Mouse (Mus musculus) ES-Bruce4 (cell line): ENCODE measurements around the gene Skp2. TPM values are rescaled to one million over a fixed set of nuclear protein-coding genes. Genes with fewer than 3 reads are reported as not detected.

Experiments
- H3K27ac ChIP-seq: 2 replicates; pipeline ENCODE4 v1.5.1; 2012; ENCODE audit warnings: low read length, inconsistent platforms; ENCODE audit not compliant: insufficient read depth
- H3K27me3 ChIP-seq: 2 replicates; pipeline ENCODE4 v1.6.1; 2012; ENCODE audit warnings: mild to moderate bottlenecking, low read length, inconsistent platforms; ENCODE audit not compliant: control insufficient read depth, poor library complexity, insufficient read depth, severe bottlenecking
- H3K36me3 ChIP-seq: 2 replicates; pipeline ENCODE4 v1.6.1; 2012; ENCODE audit warnings: inconsistent platforms, mild to moderate bottlenecking, low read length, moderate library complexity; ENCODE audit not compliant: control insufficient read depth, poor library complexity, insufficient read depth, severe bottlenecking
- H3K4me1 ChIP-seq: one replicate; pipeline ENCODE4 v1.8.1; 2011; ENCODE audit warnings: low read length; ENCODE audit not compliant: control insufficient read depth, insufficient read depth
- H3K4me3 ChIP-seq: 2 replicates; pipeline ENCODE4 v1.5.1; 2011; ENCODE audit warnings: low read depth, mild to moderate bottlenecking, low read length
- H3K9ac ChIP-seq: 2 replicates; pipeline ENCODE4 v1.6.1; 2012; ENCODE audit warnings: low read depth, mild to moderate bottlenecking, inconsistent platforms; ENCODE audit not compliant: poor library complexity, severe bottlenecking
- H3K9me3 ChIP-seq: replicated peaks from 2 replicates; pipeline ENCODE4 v1.6.1; 2012; ENCODE audit warnings: mild to moderate bottlenecking, low read length, inconsistent platforms; ENCODE audit not compliant: control insufficient read depth, poor library complexity, insufficient read depth, severe bottlenecking
- CTCF ChIP-seq: IDR thresholded peaks from one replicate; pipeline ENCODE4 v1.8.1; 2011; ENCODE audit warnings: low read depth, low read length
- EP300 ChIP-seq: IDR thresholded peaks from 2 replicates; pipeline ENCODE4 v1.6.1; 2011; ENCODE audit warnings: low read depth, low read length; ENCODE audit not compliant: insufficient read depth
- POLR2A ChIP-seq: IDR thresholded peaks from one replicate; pipeline ENCODE4 v1.8.1; 2011; ENCODE audit warnings: low read length; ENCODE audit not compliant: insufficient read depth
- polyA plus RNA-seq: library from polyadenylated mRNA; stranded (reverse); fragments of >200 nt; gene quantifications from 2 replicates; pipeline ENCODE4 v1.2.4, GENCODE M21; 2011; ENCODE audit warnings: low read depth; ENCODE audit not compliant: missing spikeins, insufficient read depth, insufficient read length

Gene Skp2
- polyA plus RNA-seq, 1 experiment, result 51.9 TPM

DNA sequence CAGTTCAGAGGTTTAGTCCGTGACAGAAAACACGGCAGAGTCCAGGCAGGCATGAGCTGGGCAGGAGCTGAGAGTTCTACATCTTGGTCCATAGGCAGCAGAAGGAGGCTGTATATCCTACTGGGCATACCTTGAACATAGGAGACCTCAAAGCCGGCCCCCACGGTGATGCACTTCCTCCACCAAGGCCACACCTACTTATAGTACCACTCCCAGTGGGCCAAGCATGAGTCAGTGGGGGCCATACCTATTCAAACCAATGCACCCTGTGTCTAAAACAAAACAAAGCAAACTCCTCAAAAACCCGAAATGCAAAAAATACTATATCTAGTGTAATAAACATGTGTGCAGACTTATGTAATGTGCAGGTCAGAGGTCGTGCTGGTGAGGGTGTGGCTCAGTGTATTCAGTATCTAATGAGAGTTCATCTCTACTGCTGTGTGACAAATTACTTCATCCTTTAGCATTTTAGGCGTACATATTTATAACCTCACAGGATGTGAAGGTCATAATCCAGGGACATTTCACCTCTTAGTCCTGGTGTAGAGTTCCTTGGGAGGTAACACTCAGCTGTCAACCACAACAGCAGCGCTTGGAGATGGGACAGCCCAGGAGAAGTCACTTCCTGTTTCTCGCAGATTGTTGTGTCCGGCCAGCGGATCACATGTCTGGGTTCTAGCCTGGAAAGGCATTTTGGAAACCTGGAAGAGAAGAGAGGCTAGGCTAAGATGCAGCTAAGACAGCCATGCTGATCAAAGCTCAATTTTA is 61.4 kb downstream of the Skp2 start:
- no peaks in the 10 kb centered on the region; the same call in 1 of the 2 replicates for H3K9me3 ChIP-seq
- peaks cover 7% of the 10 kb centered on the region for H3K36me3 ChIP-seq
- TF ChIP-seq EP300, result no peak
- TF ChIP-seq CTCF, result no peak
- TF ChIP-seq POLR2A, result no peak
- H3K27me3 ChIP-seq, result no peaks in the 10 kb centered on the region
- H3K27ac ChIP-seq, result 0 out of 2 replicates have a peak overlapping the region, but pooled peaks have one; percentile 2
- no peaks in the 10 kb centered on the region for H3K4me1 ChIP-seq
- H3K4me3 ChIP-seq, result peak overlapping the region; percentile 21
- no peak overlapping the region for H3K9ac ChIP-seq

DNA sequence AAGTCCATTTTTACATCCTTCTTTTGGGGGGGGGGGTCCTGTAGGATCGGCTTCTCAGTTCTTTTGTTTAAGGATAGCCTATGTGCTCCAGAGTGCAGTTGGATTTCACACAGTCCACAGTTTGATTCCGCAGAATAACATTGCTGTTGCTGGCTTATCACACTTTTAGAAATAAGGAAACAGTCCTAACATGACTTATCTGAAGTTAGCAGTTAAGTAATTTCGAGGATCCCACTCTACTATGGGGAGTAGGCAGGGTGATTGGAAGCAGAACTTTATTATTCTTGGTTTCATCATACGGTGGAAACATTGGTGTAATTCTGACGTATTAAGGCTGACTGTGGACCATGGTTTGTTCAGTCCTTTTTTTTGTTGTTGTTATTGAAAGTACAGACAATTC is 64.6 kb downstream of the Skp2 start:
- H3K36me3 ChIP-seq, result 0 out of 2 replicates have a peak, but pooled peaks cover 3% of the 10 kb centered on the region
- H3K9me3 ChIP-seq, result no peaks in the 10 kb centered on the region; the same call in 1 of the 2 replicates
- H3K4me3 ChIP-seq, result no peak overlapping the region
- TF ChIP-seq POLR2A (no peak), EP300 (no peak), CTCF (no peak)
- H3K9ac ChIP-seq, result no peak overlapping the region
- H3K27me3 ChIP-seq, result no peaks in the 10 kb centered on the region
- H3K27ac ChIP-seq, result no peak overlapping the region
- H3K4me1 ChIP-seq, result no peaks in the 10 kb centered on the region

DNA sequence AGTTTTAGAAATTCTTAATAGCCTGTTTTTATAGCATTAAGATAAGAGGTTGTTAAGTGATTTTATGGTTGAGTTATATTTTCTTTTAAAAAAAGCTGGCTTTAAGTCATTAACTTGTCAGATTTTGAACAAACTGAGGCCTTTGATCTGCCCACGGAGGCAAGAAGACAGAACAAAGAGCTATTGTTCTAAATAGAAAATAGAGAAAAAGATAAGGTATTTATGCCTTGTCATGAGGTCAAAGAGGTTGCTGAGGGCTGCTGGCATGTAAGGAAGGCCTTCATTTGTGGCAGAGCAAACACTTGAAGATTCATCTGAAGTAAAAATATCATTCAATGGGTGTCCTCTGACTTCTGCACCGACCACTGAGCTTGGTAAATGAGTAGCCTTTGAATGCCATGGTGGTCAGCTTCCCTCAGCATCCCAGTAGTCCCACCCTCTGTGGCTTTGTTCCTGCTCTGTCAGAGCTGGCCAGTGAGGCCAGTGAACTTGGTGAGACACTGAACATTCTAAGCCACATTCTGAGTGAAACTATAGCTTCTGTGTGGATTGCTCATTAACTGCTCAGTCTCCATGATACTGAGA is 66.0 kb downstream of the Skp2 start:
- no peak overlapping the region for H3K27ac ChIP-seq
- H3K9me3 ChIP-seq, result no peaks in the 10 kb centered on the region; the same call in 1 of the 2 replicates
- no peaks in the 10 kb centered on the region for H3K27me3 ChIP-seq
- no peak for TF ChIP-seq POLR2A
- TF ChIP-seq EP300, result no peak
- no peak for TF ChIP-seq CTCF
- no peak overlapping the region for H3K9ac ChIP-seq
- H3K4me3 ChIP-seq, result no peak overlapping the region
- H3K4me1 ChIP-seq, result no peaks in the 10 kb centered on the region
- 0 out of 2 replicates have a peak, but pooled peaks cover 3% of the 10 kb centered on the region for H3K36me3 ChIP-seq

DNA sequence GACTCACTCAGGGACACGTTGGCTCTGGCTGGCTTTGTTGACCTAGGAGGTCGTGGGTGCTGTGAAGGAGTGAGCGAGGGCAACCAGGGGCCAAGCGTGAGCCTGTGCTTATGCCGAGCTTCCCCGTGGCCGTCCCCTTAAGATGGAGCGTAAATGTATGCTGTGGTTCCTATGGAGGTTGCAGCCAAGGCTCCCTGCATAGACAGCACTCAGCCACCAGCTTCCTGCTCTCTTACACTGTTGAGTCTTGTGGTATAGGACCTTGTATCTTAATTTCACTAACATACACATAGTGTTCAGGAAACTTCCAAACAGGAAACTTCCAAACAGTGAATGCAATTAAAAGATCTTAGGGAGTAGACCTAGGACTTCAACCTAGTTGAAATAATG is 66.5 kb downstream of the Skp2 start:
- TF ChIP-seq POLR2A, result no peak
- no peak for TF ChIP-seq EP300
- no peak for TF ChIP-seq CTCF
- H3K4me3 ChIP-seq, result no peak overlapping the region
- no peak overlapping the region for H3K9ac ChIP-seq
- no peak overlapping the region for H3K27ac ChIP-seq
- H3K4me1 ChIP-seq, result no peaks in the 10 kb centered on the region
- H3K36me3 ChIP-seq, result 0 out of 2 replicates have a peak, but pooled peaks cover 3% of the 10 kb centered on the region
- no peaks in the 10 kb centered on the region; the same call in 1 of the 2 replicates for H3K9me3 ChIP-seq
- H3K27me3 ChIP-seq, result no peaks in the 10 kb centered on the region

DNA sequence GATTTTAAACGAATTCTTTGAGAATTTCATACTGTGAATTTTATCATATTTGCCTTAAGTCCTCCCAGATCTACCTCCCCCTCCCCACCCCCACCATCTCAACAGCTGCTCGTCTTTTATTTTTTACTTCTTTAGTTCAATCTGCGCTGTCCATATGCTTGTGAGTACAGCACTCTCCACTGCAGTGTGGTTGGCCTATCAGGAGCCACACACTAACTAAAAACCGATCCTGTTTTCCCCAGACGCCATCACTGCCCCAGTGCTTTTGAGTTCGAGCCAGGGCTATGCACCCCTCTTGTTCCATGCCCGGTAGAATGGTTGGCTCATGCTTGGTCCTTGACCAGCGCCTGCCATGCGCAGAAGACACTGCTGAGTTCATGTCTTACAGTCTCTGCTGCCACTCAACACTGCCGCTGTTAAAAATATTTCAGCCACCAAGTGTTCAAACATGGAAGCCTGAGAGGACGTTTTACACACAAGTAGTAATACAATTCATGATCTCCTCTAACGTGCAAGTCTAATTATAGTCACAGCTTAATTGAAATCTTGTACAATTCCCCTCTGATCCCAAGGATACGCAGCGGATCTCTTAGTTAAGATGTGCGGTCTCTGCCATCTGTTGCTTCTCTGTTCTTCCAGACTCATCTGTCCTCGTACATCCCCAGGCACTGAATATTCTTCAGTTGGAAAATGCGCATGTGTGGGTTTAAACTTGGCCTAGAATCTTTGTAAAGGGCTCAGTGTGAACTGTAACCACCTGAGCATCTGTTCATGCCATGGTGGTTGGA is 67.1 kb downstream of the Skp2 start:
- H3K36me3 ChIP-seq, result 0 out of 2 replicates have a peak, but pooled peaks cover 3% of the 10 kb centered on the region
- no peak overlapping the region for H3K27ac ChIP-seq

More for the DNA sequence above, 67.1 kb downstream of the Skp2 start:
- Histone ChIP-seq H3K27me3 (no peaks in the 10 kb centered on the region), H3K9ac (no peak overlapping the region), H3K4me1 (no peaks in the 10 kb centered on the region), H3K4me3 (no peak overlapping the region), H3K9me3 (no peaks in the 10 kb centered on the region)
- TF ChIP-seq POLR2A, result no peak
- no peak for TF ChIP-seq EP300
- no peak for TF ChIP-seq CTCF
